Mouse (Mus musculus) limb, embryonic 15.5 days (tissue): ENCODE data around the gene Psmb3. TPM values are rescaled to one million over a fixed set of nuclear protein-coding genes. Genes with fewer than 3 reads are reported as not detected.
A peak's percentile ranks its signal among the peaks of the same experiment; 100 is the strongest.
"Not testable (repeated sequence)": the region's sequence is repeated elsewhere in the genome, so short reads cannot be mapped to it uniquely, and the experiment has no call there.

Experiments
- ATAC-seq: fragments of 200-750 bp; cut with Nextera tagmentation; 2 replicates; pipeline ENCODE4 v1.8.0; 2017; ENCODE audit warnings: low read depth, moderate TSS enrichment; ENCODE audit not compliant: insufficient number of reproducible peaks, low FRiP score, low TSS enrichment
- H3K27ac ChIP-seq: fragments of 300-500 bp; sonication (generic); 2 replicates; pipeline ENCODE4 v1.5.1; 2015; ENCODE audit warnings: moderate library complexity, mild to moderate bottlenecking, inconsistent platforms
- H3K27me3 ChIP-seq: fragments of 300-500 bp; sonication (generic); 2 replicates; pipeline ENCODE4 v1.6.1; 2015; ENCODE audit warnings: inconsistent platforms
- H3K36me3 ChIP-seq: fragments of 300-500 bp; sonication (generic); 2 replicates; pipeline ENCODE4 v1.6.1; 2015; ENCODE audit warnings: inconsistent platforms
- H3K4me1 ChIP-seq: fragments of 300-500 bp; sonication (generic); 2 replicates; pipeline ENCODE4 v1.6.1; 2015; ENCODE audit warnings: inconsistent platforms
- H3K4me2 ChIP-seq: fragments of 300-500 bp; sonication (generic); 2 replicates; pipeline ENCODE4 v1.6.1; 2015; ENCODE audit warnings: mild to moderate bottlenecking, inconsistent platforms
- H3K4me3 ChIP-seq: fragments of 300-500 bp; sonication (generic); 2 replicates; pipeline ENCODE4 v1.5.1; 2015; ENCODE audit warnings: mild to moderate bottlenecking, inconsistent platforms
- H3K9ac ChIP-seq: fragments of 300-500 bp; sonication (generic); 2 replicates; pipeline ENCODE4 v1.6.1; 2015; ENCODE audit warnings: inconsistent platforms
- H3K9me3 ChIP-seq: fragments of 300-500 bp; sonication (generic); 2 replicates; pipeline ENCODE4 v1.6.1; 2016; ENCODE audit warnings: inconsistent platforms
- WGBS: fragments of 180-500 bp; shearing (Covaris S2); methylation state at CpG from one replicate; pipeline ENCODE4 v1.1.7; 2015; 5-methylcytosine and 5-hydroxymethylcytosine counted together
- polyA plus RNA-seq: library from polyadenylated mRNA; unstranded; fragments of >200 nt; fragmentation: Nextera tagmentation; extraction: Ambion mirVana; gene quantifications from 2 replicates; pipeline ENCODE4 v1.2.1, GENCODE M21; 2015

Gene Psmb3
- polyA plus RNA-seq, result 413 and 414 TPM in 2 replicates

GRCm38 (mm10) chr11:97703039-97703826 is at the start of gene Psmb3:
TSS of gene Psmb3 (plus strand) at chr11:97703399.
- under 1% methylated on average over 35 of the region's 35 CpGs for WGBS
- Histone ChIP-seq H3K4me3 (peak within 1 kb of the TSS; percentile 90), H3K27me3 (no peaks in the 10 kb centered on the region), H3K4me1 (peaks cover 27% of the 10 kb centered on the region), H3K4me2 (peak within 1 kb of the TSS; percentile 83), H3K9ac (peak within 1 kb of the TSS; percentile 64), H3K36me3 (peaks cover 26% of the 10 kb centered on the region), H3K27ac (peak within 1 kb of the TSS; percentile 89), H3K9me3 (no peaks in the 10 kb centered on the region)
- ATAC-seq, result peak; percentile 89

GRCm38 (mm10) chr11:97654210-97654609 is 49.0 kb upstream of the Psmb3 start:
- Histone ChIP-seq H3K9me3 (no peaks in the 10 kb centered on the region), H3K4me2 (no peak overlapping the region), H3K9ac (no peak overlapping the region), H3K27ac (no peak overlapping the region), H3K27me3 (no peaks in the 10 kb centered on the region), H3K4me3 (no peak overlapping the region), H3K36me3 (0 out of 2 replicates have a peak, but pooled peaks cover 4% of the 10 kb centered on the region), H3K4me1 (peaks cover 17% of the 10 kb centered on the region; the same call in 1 of the 2 replicates)
- WGBS, result 90% methylated on average over 2 of the region's 2 CpGs
- ATAC-seq, result no peak

GRCm38 (mm10) chr11:97656269-97656971 is 46.8 kb upstream of the Psmb3 start:
- 76% methylated on average over 14 of the region's 14 CpGs for whole genome bisulfite sequencing
- Histone ChIP-seq H3K27me3 (peaks cover 6% of the 10 kb centered on the region; the same call in 1 of the 2 replicates), H3K4me3 (no peak overlapping the region), H3K4me1 (peaks cover 29% of the 10 kb centered on the region), H3K9me3 (no peaks in the 10 kb centered on the region), H3K36me3 (0 out of 2 replicates have a peak, but pooled peaks cover 4% of the 10 kb centered on the region), H3K9ac (no peak overlapping the region), H3K27ac (no peak overlapping the region), H3K4me2 (no peak overlapping the region)
- ATAC-seq, result no peak

GRCm38 (mm10) chr11:97657184-97657945 is 45.8 kb upstream of the Psmb3 start:
- H3K4me1 ChIP-seq, result peaks cover 39% of the 10 kb centered on the region
- no peak overlapping the region for H3K4me2 ChIP-seq
- 0 out of 2 replicates have a peak, but pooled peaks cover 4% of the 10 kb centered on the region for H3K36me3 ChIP-seq
- ATAC-seq, result no peak
- H3K27me3 ChIP-seq, result peaks cover 15% of the 10 kb centered on the region
- H3K27ac ChIP-seq, result no peak overlapping the region
- no peak overlapping the region for H3K4me3 ChIP-seq
- WGBS, result 37% methylated on average over 5 of the region's 6 CpGs
- no peaks in the 10 kb centered on the region for H3K9me3 ChIP-seq
- H3K9ac ChIP-seq, result no peak overlapping the region

- not testable (repeated sequence) for H3K9ac ChIP-seq
Observed at GRCm38 (mm10) chr11:97657967-97658366, 45.2 kb upstream of the Psmb3 start.

GRCm38 (mm10) chr11:97658751-97659266 is 44.4 kb upstream of the Psmb3 start:
- WGBS, result 63% methylated on average over 11 of the region's 11 CpGs
- peak overlapping the region; percentile 77 for H3K4me3 ChIP-seq
- ATAC-seq, result no peak
- peaks cover 17% of the 10 kb centered on the region for H3K27me3 ChIP-seq
- 0 out of 2 replicates have a peak, but pooled peaks cover 4% of the 10 kb centered on the region for H3K36me3 ChIP-seq
- H3K4me2 ChIP-seq, result no peak overlapping the region
- no peaks in the 10 kb centered on the region for H3K9me3 ChIP-seq
- no peak overlapping the region for H3K9ac ChIP-seq
- H3K27ac ChIP-seq, result no peak overlapping the region
- peaks cover 43% of the 10 kb centered on the region for H3K4me1 ChIP-seq

More at GRCm38 (mm10) chr11:97657967-97658366, 45.2 kb upstream of the Psmb3 start:
- ATAC-seq, H3K4me3 ChIP-seq, H3K9me3 ChIP-seq, H3K4me2 ChIP-seq, H3K36me3 ChIP-seq, H3K27ac ChIP-seq: not testable (repeated sequence)
- WGBS, result 86% methylated on average over 6 of the region's 6 CpGs
- H3K4me1 ChIP-seq, result peaks cover 43% of the 10 kb centered on the region
- peaks cover 17% of the 10 kb centered on the region for H3K27me3 ChIP-seq

- 8% methylated on average over 13 of the region's 13 CpGs for WGBS
Observed at GRCm38 (mm10) chr11:97659267-97659989, 43.8 kb upstream of the Psmb3 start.

GRCm38 (mm10) chr11:97659990-97660714 is 43.0 kb upstream of the Psmb3 start:
- WGBS, result under 1% methylated on average over 73 of the region's 78 CpGs
- H3K4me2 ChIP-seq, result peak overlapping the region; percentile 82
- H3K9me3 ChIP-seq, result no peaks in the 10 kb centered on the region
- 0 out of 2 replicates have a peak, but pooled peaks cover 3% of the 10 kb centered on the region for H3K36me3 ChIP-seq
- H3K9ac ChIP-seq, result peak overlapping the region; percentile 90
- H3K27me3 ChIP-seq, result peaks cover 17% of the 10 kb centered on the region
- peaks cover 56% of the 10 kb centered on the region for H3K4me1 ChIP-seq
- ATAC-seq, result peak; percentile 85
- peak overlapping the region; percentile 80 for H3K27ac ChIP-seq
- H3K4me3 ChIP-seq, result peak overlapping the region; percentile 77

More at GRCm38 (mm10) chr11:97659267-97659989, 43.8 kb upstream of the Psmb3 start:
- H3K4me1 ChIP-seq, result peaks cover 49% of the 10 kb centered on the region
- peak overlapping the region; percentile 77 for H3K4me3 ChIP-seq
- peaks cover 17% of the 10 kb centered on the region for H3K27me3 ChIP-seq
- peak overlapping the region; percentile 82 for H3K4me2 ChIP-seq
- 0 out of 2 replicates have a peak, but pooled peaks cover 4% of the 10 kb centered on the region for H3K36me3 ChIP-seq
- H3K9ac ChIP-seq, result peak overlapping the region; percentile 90
- no peak for ATAC-seq
- H3K9me3 ChIP-seq, result no peaks in the 10 kb centered on the region
- H3K27ac ChIP-seq, result peak overlapping the region; percentile 80

- Histone ChIP-seq H3K4me1 (peaks cover 62% of the 10 kb centered on the region), H3K27me3 (peaks cover 17% of the 10 kb centered on the region), H3K9ac (peak overlapping the region; percentile 33; the same call in 1 of the 2 replicates), H3K4me2 (peak overlapping the region; percentile 82), H3K9me3 (no peaks in the 10 kb centered on the region), H3K36me3 (peaks cover 8% of the 10 kb centered on the region), H3K4me3 (peak overlapping the region; percentile 87), H3K27ac (no peak overlapping the region)
- WGBS, result 2% methylated on average over 27 of the region's 27 CpGs
- no peak for ATAC-seq
Observed at GRCm38 (mm10) chr11:97660734-97661647, 42.2 kb upstream of the Psmb3 start.
